Mouse (Mus musculus): Measurements from ENCODE around the gene Gm6169.
"Not testable (repeated sequence)": the region's sequence is repeated elsewhere in the genome, so short reads cannot be mapped to it uniquely, and the experiment has no call there.

The Gm6169 gene

GRCm38 (mm10) chr13:97099187-97099852 is at the start of gene Gm6169:
Gm6169 (minus strand) TSS chr13:97099237.
- DNase-seq, result peak; percentile 66

- DNase-seq, result peak; percentile 54
Measured at GRCm38 (mm10) chr13:97145834-97146233, 46.8 kb upstream of the Gm6169 start.

GRCm38 (mm10) chr13:97142321-97142720 is 43.3 kb upstream of the Gm6169 start:
- no peak for DNase-seq

GRCm38 (mm10) chr13:97138404-97138931 is 39.4 kb upstream of the Gm6169 start:
- DNase-seq, result not testable (repeated sequence)

GRCm38 (mm10) chr13:97137466-97138400 is 38.7 kb upstream of the Gm6169 start, which contains the start of the genes Gfm2 and Nsa2:
Gfm2 (plus strand) TSS chr13:97137937.
Nsa2 (minus strand) TSS chr13:97137937.
- DNase-seq, result peak; percentile 81

- DNase-seq, result not testable (repeated sequence)
Measured at GRCm38 (mm10) chr13:97130413-97130812, 31.4 kb upstream of the Gm6169 start.

GRCm38 (mm10) chr13:97129654-97130053 is 30.6 kb upstream of the Gm6169 start:
- DNase-seq, result not testable (repeated sequence)

GRCm38 (mm10) chr13:97121341-97121740 is 22.3 kb upstream of the Gm6169 start:
- DNase-seq, result no peak

- DNase-seq, result no peak
Measured at GRCm38 (mm10) chr13:97109046-97109445, 10.0 kb upstream of the Gm6169 start.

GRCm38 (mm10) chr13:97107721-97108120 is 8.7 kb upstream of the Gm6169 start:
- DNase-seq, result not testable (repeated sequence)

GRCm38 (mm10) chr13:97104996-97105395 is 6.0 kb upstream of the Gm6169 start:
- no peak for DNase-seq

GRCm38 (mm10) chr13:97095726-97096125 is 3.3 kb downstream of the Gm6169 start:
- no peak for DNase-seq

GRCm38 (mm10) chr13:97088183-97088582 is 10.9 kb downstream of the Gm6169 start:
- DNase-seq, result no peak

- DNase-seq, result no peak
Measured at GRCm38 (mm10) chr13:97087421-97087820, 11.6 kb downstream of the Gm6169 start.

GRCm38 (mm10) chr13:97086316-97086715 is 12.7 kb downstream of the Gm6169 start:
- no peak for DNase-seq

GRCm38 (mm10) chr13:97082432-97082831 is 16.6 kb downstream of the Gm6169 start:
- DNase-seq, result no peak

GRCm38 (mm10) chr13:97080615-97081014 is 18.4 kb downstream of the Gm6169 start:
- DNase-seq, result no peak

- DNase-seq, result no peak
Measured at GRCm38 (mm10) chr13:97080201-97080600, 18.8 kb downstream of the Gm6169 start.

GRCm38 (mm10) chr13:97077556-97077955 is 21.5 kb downstream of the Gm6169 start:
- no peak for DNase-seq

GRCm38 (mm10) chr13:97073497-97073896 is 25.5 kb downstream of the Gm6169 start:
- no peak for DNase-seq

- DNase-seq, result peak; percentile 57
Measured at GRCm38 (mm10) chr13:97071626-97072241, 27.3 kb downstream of the Gm6169 start.

- peak; percentile 67 for DNase-seq
Measured at GRCm38 (mm10) chr13:97070931-97071625, 28.0 kb downstream of the Gm6169 start.

All from right cerebral cortex, postnatal 4 days (tissue).